Mouse (Mus musculus) heart, adult 2 months (tissue): ENCODE measurements around the gene Ofd1. TPM values are rescaled to one million over a fixed set of nuclear protein-coding genes. Genes with fewer than 3 reads are reported as not detected.

Experiments
- DNase-seq, 2 experiments: peaks; one replicate each; pipeline ENCODE4 v3.0.0; 2021
- H3K27ac ChIP-seq: fragments of 200-600 bp; 2 replicates; pipeline ENCODE4 v1.8.1; 2022
- H3K27me3 ChIP-seq: fragments of 200-500 bp; 2 replicates; pipeline ENCODE4 v1.6.1; 2012; ENCODE audit warnings: mild to moderate bottlenecking, low read length, inconsistent platforms, mixed read lengths; ENCODE audit not compliant: control insufficient read depth, insufficient read depth
- H3K36me3 ChIP-seq: fragments of 200-500 bp; 2 replicates; pipeline ENCODE4 v1.6.1; 2012; ENCODE audit warnings: low read length, inconsistent platforms; ENCODE audit not compliant: control insufficient read depth, insufficient read depth
- H3K4me1 ChIP-seq: fragments of 200-500 bp; 2 replicates; pipeline ENCODE4 v1.6.1; 2011; ENCODE audit warnings: low read length; ENCODE audit not compliant: control insufficient read depth, insufficient read depth
- H3K4me3 ChIP-seq: fragments of 200-600 bp; 2 replicates; pipeline ENCODE4 v1.8.1; 2022
- H3K79me2 ChIP-seq: fragments of 200-500 bp; replicated peaks from 2 replicates; pipeline ENCODE4 v1.6.1; 2012; ENCODE audit warnings: mild to moderate bottlenecking, inconsistent platforms, low read length, moderate library complexity, mixed read lengths; ENCODE audit not compliant: control insufficient read depth, insufficient read depth
- H3K9ac ChIP-seq: fragments of 200-500 bp; 2 replicates; pipeline ENCODE4 v1.6.1; 2012; ENCODE audit warnings: low read depth, mild to moderate bottlenecking, control low read depth, inconsistent platforms, low read length, mixed read lengths
- CTCF ChIP-seq: fragments of 200-600 bp; IDR thresholded peaks from 2 replicates; pipeline ENCODE4 v1.8.1; 2022; ENCODE audit warnings: antibody characterized with exemption, mild to moderate bottlenecking, moderate library complexity
- EP300 ChIP-seq: fragments of 200-500 bp; IDR thresholded peaks from 2 replicates; pipeline ENCODE4 v1.6.1; 2011; ENCODE audit warnings: low read depth, low read length, control low read depth; ENCODE audit not compliant: insufficient read depth
- POLR2A ChIP-seq: fragments of 200-500 bp; IDR thresholded peaks from 2 replicates; pipeline ENCODE4 v1.6.1; 2011; ENCODE audit warnings: mild to moderate bottlenecking, low read depth, low read length, control low read depth; ENCODE audit not compliant: insufficient read depth
- WGBS: fragments of 180-500 bp; shearing (Covaris S2); methylation state at CpG from one replicate; pipeline ENCODE4 v1.1.7; 2018; 5-methylcytosine and 5-hydroxymethylcytosine counted together
- intact Hi-C: fragments of 180-260 bp; cut with DNase I; formaldehyde crosslinking; loops from one replicate; pipeline ENCODE4 v1.15.1; 2025
- polyA plus RNA-seq: library from polyadenylated mRNA; depleted of rRNA; stranded (reverse); fragments of >200 nt; gene quantifications from 2 replicates; pipeline ENCODE4 v1.2.3, GENCODE M21; 2012
- total RNA-seq, 2 experiments: library from RNA; stranded (reverse); gene quantifications; 2 replicates each; pipeline ENCODE4 v1.2.3; 2021

The Ofd1 gene
- total and polyA plus RNA-seq, 3 experiments = 0.94 to 4.3 (median 3.9) TPM

DNA sequence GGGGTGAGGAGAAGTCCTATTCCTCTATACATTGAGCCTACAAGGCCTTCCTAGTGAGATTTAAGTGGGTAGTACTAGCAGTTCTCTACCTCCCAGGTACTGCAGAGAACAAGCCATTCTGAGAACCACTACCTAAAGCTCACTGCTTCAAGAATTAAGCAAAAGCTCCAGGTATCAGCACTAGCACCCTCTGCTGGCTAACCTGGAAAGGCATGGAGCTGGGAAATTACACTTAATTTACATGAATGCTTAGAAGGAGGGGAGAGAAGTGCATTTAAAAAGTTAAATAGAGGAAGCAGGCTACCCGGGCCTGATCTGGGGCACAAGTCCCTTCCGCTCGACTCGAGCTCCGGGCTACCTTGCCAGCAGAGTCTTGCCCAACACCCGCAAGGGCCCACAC, 24.3 kb downstream of the Ofd1 start:
- Histone ChIP-seq H3K9ac (no peak overlapping the region), H3K79me2 (no peaks in the 10 kb centered on the region), H3K27me3 (no peaks in the 10 kb centered on the region), H3K4me1 (no peaks in the 10 kb centered on the region), H3K36me3 (no peaks in the 10 kb centered on the region), H3K4me3 (no peak overlapping the region), H3K27ac (no peak overlapping the region)
- peak in 1 of 2 experiments; percentile 4 for DNase-seq
- 73% methylated on average over 6 of the region's 6 CpGs for WGBS
- no peak for TF ChIP-seq POLR2A
- TF ChIP-seq CTCF = peak; percentile 67
- intact Hi-C loops = loop anchor here (5.0 kb wide), 1 partner anchor 249 kb away; no protein-coding TSS in a partner anchor

DNA sequence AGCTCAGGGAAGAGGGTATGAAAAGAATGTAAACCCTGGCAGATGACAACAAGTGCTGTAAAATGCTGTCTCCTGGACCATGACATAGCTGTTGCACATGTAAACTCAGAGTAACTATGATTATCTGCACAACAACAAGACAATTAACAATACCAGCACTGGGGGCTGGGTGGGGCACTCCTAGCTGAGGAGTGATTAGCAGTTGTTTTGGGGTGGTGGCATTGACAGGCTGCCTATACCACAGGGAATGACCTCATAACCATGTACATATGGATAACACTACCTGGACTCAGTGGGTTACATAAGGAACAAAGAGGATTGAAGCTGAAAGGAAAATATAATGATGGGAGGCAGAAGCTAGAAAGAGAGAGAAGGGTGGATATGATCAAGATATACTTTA, 32.6 kb downstream of the Ofd1 start:
- no peak overlapping the region for H3K27ac ChIP-seq
- H3K4me1 ChIP-seq = no peaks in the 10 kb centered on the region
- H3K4me3 ChIP-seq = no peak overlapping the region
- no peak overlapping the region for H3K9ac ChIP-seq
- no peaks in the 10 kb centered on the region for H3K36me3 ChIP-seq
- H3K27me3 ChIP-seq = no peaks in the 10 kb centered on the region
- intact Hi-C loops = no loop called here
- no peaks in the 10 kb centered on the region for H3K79me2 ChIP-seq
- DNase-seq = no peak
- TF ChIP-seq POLR2A (no peak), CTCF (no peak), EP300 (no peak)

DNA sequence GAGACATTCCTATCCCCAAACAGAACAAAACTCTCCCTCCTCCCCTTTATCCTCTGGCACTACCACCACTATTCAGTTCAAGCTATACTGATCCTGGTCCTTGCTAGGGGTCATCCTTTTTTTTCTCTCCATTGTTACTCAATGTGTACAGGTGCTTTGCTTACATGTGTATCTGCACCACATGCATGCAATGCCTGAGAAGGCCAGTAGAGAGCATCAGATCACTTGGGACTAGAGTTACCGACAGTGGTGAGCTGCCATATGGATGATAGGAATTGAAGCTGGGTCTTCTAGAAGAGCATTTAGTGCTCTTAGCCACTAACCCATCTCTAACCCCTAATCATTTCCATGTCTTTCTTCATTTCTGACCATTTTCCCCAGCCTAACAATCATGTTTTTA, 46.8 kb downstream of the Ofd1 start:
- 85% methylated on average over 1 of the region's 1 CpGs for WGBS
- no peak for DNase-seq

DNA sequence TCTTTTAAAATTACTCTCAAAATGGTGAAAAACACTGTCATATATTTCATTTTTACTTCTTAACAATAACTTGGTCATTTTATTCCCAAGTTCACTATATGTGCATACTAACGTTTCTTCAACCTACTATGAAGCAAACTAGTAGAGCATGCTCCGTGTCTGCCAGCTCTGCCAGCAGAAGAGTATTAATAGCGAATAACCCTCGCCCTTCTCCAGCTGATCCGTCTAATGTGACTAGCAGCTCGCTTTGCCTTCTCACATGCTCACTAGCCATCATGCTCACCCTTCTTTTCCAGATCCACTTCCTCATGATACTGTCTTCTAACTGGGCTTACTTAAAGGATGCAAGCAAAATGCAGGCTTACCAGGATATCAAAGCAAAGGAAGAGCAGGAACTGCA, 53.8 kb downstream of the Ofd1 start:
- H3K4me1 ChIP-seq = no peaks in the 10 kb centered on the region
- H3K79me2 ChIP-seq = no peaks in the 10 kb centered on the region
- no peak for TF ChIP-seq POLR2A
- TF ChIP-seq EP300 = no peak
- no peak for TF ChIP-seq CTCF
- 65% methylated on average over 6 of the region's 6 CpGs for WGBS
- no peak overlapping the region for H3K4me3 ChIP-seq
- DNase-seq = no peak
- H3K27me3 ChIP-seq = no peaks in the 10 kb centered on the region
- no peaks in the 10 kb centered on the region for H3K36me3 ChIP-seq
- no peak overlapping the region for H3K9ac ChIP-seq
- intact Hi-C loops = no loop called here
- no peak overlapping the region for H3K27ac ChIP-seq

More for the DNA sequence above, 46.8 kb downstream of the Ofd1 start:
- no peaks in the 10 kb centered on the region for H3K4me1 ChIP-seq
- no peaks in the 10 kb centered on the region for H3K79me2 ChIP-seq
- H3K36me3 ChIP-seq = no peaks in the 10 kb centered on the region
- no peak overlapping the region for H3K27ac ChIP-seq
- no peak overlapping the region for H3K9ac ChIP-seq
- intact Hi-C loops = no loop called here
- TF ChIP-seq EP300 = no peak
- TF ChIP-seq CTCF = peak; percentile 22; the same call in 1 of the 2 replicates
- TF ChIP-seq POLR2A = no peak
- H3K4me3 ChIP-seq = no peak overlapping the region
- H3K27me3 ChIP-seq = no peaks in the 10 kb centered on the region

DNA sequence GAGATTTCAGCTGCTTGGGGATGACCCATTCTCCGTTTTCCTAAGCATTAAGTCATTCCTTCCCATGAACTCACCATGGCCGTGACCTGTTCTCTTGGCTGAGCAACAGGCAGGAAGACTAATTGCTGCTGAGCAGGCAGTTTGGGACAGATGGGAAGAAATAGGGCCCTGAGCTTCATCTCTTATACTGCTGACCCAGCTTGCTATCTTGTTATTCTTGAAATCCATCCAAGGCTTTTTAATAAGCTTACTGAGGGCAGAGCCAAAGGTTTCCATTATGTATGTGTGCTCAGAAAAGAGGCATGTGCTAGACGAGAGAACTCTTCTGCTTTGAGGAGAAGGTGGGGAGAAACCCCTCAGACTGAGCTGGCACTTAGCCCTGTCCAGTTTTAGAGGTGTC, 55.6 kb downstream of the Ofd1 start:
- H3K4me1 ChIP-seq = no peaks in the 10 kb centered on the region
- H3K36me3 ChIP-seq = no peaks in the 10 kb centered on the region
- intact Hi-C loops = no loop called here
- H3K27me3 ChIP-seq = no peaks in the 10 kb centered on the region
- no peak overlapping the region for H3K27ac ChIP-seq
- 30% methylated on average over 3 of the region's 3 CpGs for WGBS
- H3K4me3 ChIP-seq = no peak overlapping the region
- peak in 1 of 2 experiments; percentile 8 for DNase-seq
- H3K9ac ChIP-seq = no peak overlapping the region
- TF ChIP-seq EP300 (no peak), POLR2A (no peak), CTCF (no peak)
- no peaks in the 10 kb centered on the region for H3K79me2 ChIP-seq

DNA sequence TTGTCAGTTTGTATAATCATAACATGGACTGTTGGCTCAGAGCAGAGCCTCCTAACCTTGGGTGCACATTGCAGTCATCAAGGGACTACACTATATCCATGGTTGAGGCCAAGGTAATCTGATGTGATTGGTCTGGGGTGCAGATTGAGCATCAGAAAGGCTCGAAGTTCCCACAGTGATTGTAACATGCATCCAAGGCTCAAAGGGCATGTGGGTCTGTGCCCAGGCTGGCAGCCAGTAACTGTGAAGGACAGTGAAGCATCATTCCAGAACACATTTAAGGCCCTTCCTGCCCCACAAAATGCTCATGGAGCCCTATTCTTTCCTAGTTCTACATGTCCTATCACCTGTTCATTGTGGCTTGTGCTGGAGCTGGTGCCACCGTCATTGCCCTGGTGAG, 56.9 kb downstream of the Ofd1 start:
- TF ChIP-seq CTCF = no peak
- no peak for TF ChIP-seq EP300
- no peak for TF ChIP-seq POLR2A
- WGBS = 77% methylated on average over 2 of the region's 2 CpGs
- intact Hi-C loops = no loop called here

DNA sequence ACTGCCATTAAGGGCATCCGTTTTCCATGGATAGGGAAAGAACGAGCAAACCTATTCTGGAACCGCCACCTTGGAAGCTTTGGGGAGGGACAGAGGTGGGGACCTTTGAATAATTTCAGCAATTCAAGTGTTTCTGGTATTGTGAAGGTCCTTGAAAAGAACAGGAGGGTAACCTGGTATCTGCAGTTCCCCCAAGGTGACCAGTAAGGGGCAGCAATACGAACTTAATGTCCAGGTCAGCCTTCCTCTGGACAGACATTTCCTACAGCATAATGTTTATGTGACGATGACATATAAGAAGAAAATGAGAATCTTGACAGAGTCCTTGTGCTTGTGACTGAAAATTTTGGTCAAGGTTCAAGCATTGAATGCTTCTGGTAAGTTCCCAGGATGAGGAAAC, 61.9 kb downstream of the Ofd1 start:
- 86% methylated on average over 5 of the region's 5 CpGs for WGBS
- Histone ChIP-seq H3K4me1 (no peaks in the 10 kb centered on the region), H3K4me3 (no peak overlapping the region), H3K36me3 (no peaks in the 10 kb centered on the region), H3K9ac (no peak overlapping the region), H3K27me3 (no peaks in the 10 kb centered on the region), H3K79me2 (no peaks in the 10 kb centered on the region), H3K27ac (no peak overlapping the region)
- TF ChIP-seq POLR2A = no peak
- TF ChIP-seq CTCF = peak; percentile 51
- intact Hi-C loops = loop anchor here (10.0 kb wide), 1 partner anchor 276 kb away; no protein-coding TSS in a partner anchor
- no peak for DNase-seq

More for the DNA sequence above, 56.9 kb downstream of the Ofd1 start:
- no peaks in the 10 kb centered on the region for H3K36me3 ChIP-seq
- no peaks in the 10 kb centered on the region for H3K4me1 ChIP-seq
- H3K4me3 ChIP-seq = no peak overlapping the region
- H3K79me2 ChIP-seq = no peaks in the 10 kb centered on the region
- DNase-seq = no peak
- no peaks in the 10 kb centered on the region for H3K27me3 ChIP-seq
- no peak overlapping the region for H3K9ac ChIP-seq
- no peak overlapping the region for H3K27ac ChIP-seq
